Mouse (Mus musculus): ENCODE results near the gene Gm20852. TPM values are rescaled to one million over a fixed set of nuclear protein-coding genes. Genes with fewer than 3 reads are reported as not detected.
"Not testable (repeated sequence)": the region's sequence is repeated elsewhere in the genome, so short reads cannot be mapped to it uniquely, and the experiment has no call there.

Gene Gm20852
- not detected in 2 replicates for polyA plus RNA-seq (2014; fragmentation: Nextera tagmentation; extraction: Ambion mirVana)

DNA sequence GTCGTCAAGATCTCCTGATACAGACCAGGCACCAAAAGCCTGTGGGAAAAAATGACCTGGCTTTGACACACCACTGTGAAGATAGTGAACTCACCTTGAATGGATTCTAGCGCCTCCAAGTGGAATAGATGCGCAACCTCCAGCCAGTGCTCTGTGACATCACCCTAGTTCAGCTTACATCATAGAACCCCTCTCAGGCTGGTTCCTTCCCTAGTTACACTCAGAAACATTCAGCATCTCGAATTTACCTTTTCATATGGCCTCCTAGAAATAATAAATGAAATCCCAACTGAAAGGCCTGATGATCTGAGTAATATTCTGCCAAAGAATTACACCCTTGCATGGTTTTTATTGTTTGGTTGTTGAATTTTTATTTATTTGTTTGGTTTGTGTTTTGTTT lies at the start of gene Gm20852:
Gene Gm20852 (minus strand): TSS at position 101 of the 400 bp plus-strand sequence.
- H3K4me1 ChIP-seq (ENCODE audit: control insufficient read depth, insufficient read depth, low read length); H3K4me3 ChIP-seq (ENCODE audit: low read depth, low read length); H3K36me3 ChIP-seq (ENCODE audit: control insufficient read depth, insufficient read depth, low read length); H3K9ac ChIP-seq (replicated peaks; ENCODE audit: low read depth, low read length); H3K4me2 ChIP-seq (replicated peaks; ENCODE audit: low read depth, low read length); H3K27ac ChIP-seq (ENCODE audit: low read length); H3K9me3 ChIP-seq (ENCODE audit: control insufficient read depth, low read depth, low read length); ATAC-seq (ENCODE audit: insufficient number of reproducible peaks, insufficient read depth, low FRiP score, low read depth); H3K27me3 ChIP-seq (ENCODE audit: control insufficient read depth, insufficient read depth, low read length): not testable (repeated sequence)
- WGBS: no CpG with 5 or more reads among the region's 4 CpGs
